Mouse (Mus musculus) midbrain, embryonic 12.5 days (tissue): ENCODE results near the gene Gm28308. TPM values are rescaled to one million over a fixed set of nuclear protein-coding genes. Genes with fewer than 3 reads are reported as not detected.
A peak's percentile ranks its signal among the peaks of the same experiment; 100 is the strongest.

Source experiments
- ATAC-seq: fragments of 200-750 bp; cut with Nextera tagmentation; 2 replicates; pipeline ENCODE4 v1.8.0; 2017; ENCODE audit warnings: low read depth, moderate TSS enrichment, moderate library complexity; ENCODE audit not compliant: low FRiP score
- H3K27ac ChIP-seq: fragments of 300-500 bp; sonication (generic); replicated peaks from 2 replicates; pipeline ENCODE4 v1.5.1; 2016; ENCODE audit warnings: mild to moderate bottlenecking
- H3K27me3 ChIP-seq: fragments of 300-500 bp; sonication (generic); 2 replicates; pipeline ENCODE4 v1.6.1; 2016; ENCODE audit warnings: mild to moderate bottlenecking
- H3K36me3 ChIP-seq: fragments of 300-500 bp; sonication (generic); 2 replicates; pipeline ENCODE4 v1.6.1; 2016
- H3K4me1 ChIP-seq: fragments of 300-500 bp; sonication (generic); 2 replicates; pipeline ENCODE4 v1.6.1; 2016
- H3K4me2 ChIP-seq: fragments of 300-500 bp; sonication (generic); replicated peaks from 2 replicates; pipeline ENCODE4 v1.6.1; 2016; ENCODE audit warnings: mild to moderate bottlenecking, moderate library complexity
- H3K4me3 ChIP-seq: fragments of 300-500 bp; sonication (generic); 2 replicates; pipeline ENCODE4 v1.5.1; 2016; ENCODE audit warnings: mild to moderate bottlenecking
- H3K9ac ChIP-seq: fragments of 300-500 bp; sonication (generic); replicated peaks from 2 replicates; pipeline ENCODE4 v1.6.1; 2016; ENCODE audit warnings: mild to moderate bottlenecking, moderate library complexity
- H3K9me3 ChIP-seq: fragments of 300-500 bp; sonication (generic); 2 replicates; pipeline ENCODE4 v1.6.1; 2016; ENCODE audit warnings: mild to moderate bottlenecking
- WGBS: fragments of 180-500 bp; shearing (Covaris S2); methylation state at CpG from one replicate; pipeline ENCODE4 v1.1.7; 2016; 5-methylcytosine and 5-hydroxymethylcytosine counted together
- polyA plus RNA-seq: library from polyadenylated mRNA; unstranded; fragments of >200 nt; fragmentation: Nextera tagmentation; extraction: Ambion mirVana; gene quantifications from 2 replicates; pipeline ENCODE4 v1.2.1, GENCODE M21; 2016

The Gm28308 gene
- polyA plus RNA-seq, 1 experiment from 2014 or later = not detected

GRCm38 (mm10) chr6:52244471-52245039 lies 31.4 kb upstream of the Gm28308 start:
- Histone ChIP-seq H3K4me1 (peaks cover 8% of the 10 kb centered on the region; the same call in 1 of the 2 replicates), H3K9me3 (no peaks in the 10 kb centered on the region), H3K36me3 (no peaks in the 10 kb centered on the region), H3K4me2 (no peak overlapping the region), H3K27ac (no peak overlapping the region), H3K4me3 (no peak overlapping the region), H3K9ac (no peak overlapping the region), H3K27me3 (peaks cover 98% of the 10 kb centered on the region)
- ATAC-seq = no peak
- WGBS = 1% methylated on average over 23 of the region's 23 CpGs

GRCm38 (mm10) chr6:52243681-52244121 lies 30.6 kb upstream of the Gm28308 start:
- ATAC-seq = no peak
- Histone ChIP-seq H3K36me3 (no peaks in the 10 kb centered on the region), H3K9ac (no peak overlapping the region), H3K27me3 (peaks cover 95% of the 10 kb centered on the region), H3K4me1 (peaks cover 8% of the 10 kb centered on the region; the same call in 1 of the 2 replicates), H3K9me3 (no peaks in the 10 kb centered on the region), H3K4me3 (no peak overlapping the region), H3K4me2 (no peak overlapping the region), H3K27ac (no peak overlapping the region)
- under 1% methylated on average over 12 of the region's 12 CpGs for WGBS

GRCm38 (mm10) chr6:52242801-52243332 lies 29.7 kb upstream of the Gm28308 start:
- Histone ChIP-seq H3K9ac (no peak overlapping the region), H3K4me3 (no peak overlapping the region)
- 4% methylated on average over 4 of the region's 4 CpGs for WGBS

GRCm38 (mm10) chr6:52241001-52241621 lies 28.0 kb upstream of the Gm28308 start:
- Histone ChIP-seq H3K9ac (no peak overlapping the region), H3K4me3 (no peak overlapping the region), H3K9me3 (no peaks in the 10 kb centered on the region), H3K4me2 (no peak overlapping the region), H3K27ac (no peak overlapping the region), H3K36me3 (no peaks in the 10 kb centered on the region), H3K4me1 (peaks cover 5% of the 10 kb centered on the region; the same call in 1 of the 2 replicates), H3K27me3 (peaks cover 94% of the 10 kb centered on the region)
- no peak for ATAC-seq
- 4% methylated on average over 9 of the region's 9 CpGs for WGBS

More at GRCm38 (mm10) chr6:52242801-52243332, 29.7 kb upstream of the Gm28308 start:
- Histone ChIP-seq H3K4me2 (no peak overlapping the region), H3K4me1 (peaks cover 8% of the 10 kb centered on the region; the same call in 1 of the 2 replicates), H3K27me3 (peaks cover 92% of the 10 kb centered on the region), H3K9me3 (no peaks in the 10 kb centered on the region), H3K36me3 (no peaks in the 10 kb centered on the region), H3K27ac (no peak overlapping the region)
- ATAC-seq = no peak

- Histone ChIP-seq H3K9me3 (no peaks in the 10 kb centered on the region), H3K9ac (no peak within 1 kb of the TSS), H3K27me3 (peaks cover 94% of the 10 kb centered on the region), H3K4me3 (0 out of 2 replicates have a peak within 1 kb of the TSS, but pooled peaks have one; percentile 1), H3K4me2 (peak within 1 kb of the TSS; percentile 27), H3K27ac (no peak within 1 kb of the TSS), H3K4me1 (peaks cover 3% of the 10 kb centered on the region; the same call in 1 of the 2 replicates), H3K36me3 (no peaks in the 10 kb centered on the region)
- no peak for ATAC-seq
- WGBS = 1% methylated on average over 35 of the region's 35 CpGs
Observed at GRCm38 (mm10) chr6:52240389-52241000, 27.4 kb upstream of the Gm28308 start, which contains the start of gene Hoxa10. Gene Hoxa10 (minus strand): TSS chr6:52240854.

GRCm38 (mm10) chr6:52239625-52240388 lies 26.7 kb upstream of the Gm28308 start:
- ATAC-seq = no peak
- H3K27me3 ChIP-seq = peaks cover 94% of the 10 kb centered on the region
- H3K9ac ChIP-seq = no peak overlapping the region
- no peak overlapping the region for H3K27ac ChIP-seq
- no peaks in the 10 kb centered on the region for H3K36me3 ChIP-seq
- H3K9me3 ChIP-seq = no peaks in the 10 kb centered on the region
- H3K4me3 ChIP-seq = 0 out of 2 replicates have a peak overlapping the region, but pooled peaks have one; percentile 1
- peaks cover 3% of the 10 kb centered on the region; the same call in 1 of the 2 replicates for H3K4me1 ChIP-seq
- peak overlapping the region; percentile 27 for H3K4me2 ChIP-seq
- WGBS = under 1% methylated on average over 30 of the region's 30 CpGs

GRCm38 (mm10) chr6:52238976-52239375 lies 25.8 kb upstream of the Gm28308 start:
- H3K9ac ChIP-seq = no peak overlapping the region
- ATAC-seq = no peak
- WGBS = 2% methylated on average over 7 of the region's 7 CpGs

GRCm38 (mm10) chr6:52238155-52238545 lies 25.0 kb upstream of the Gm28308 start:
- under 1% methylated on average over 7 of the region's 7 CpGs for WGBS
- Histone ChIP-seq H3K4me3 (no peak overlapping the region), H3K36me3 (no peaks in the 10 kb centered on the region), H3K27ac (no peak overlapping the region), H3K4me2 (no peak overlapping the region), H3K9me3 (no peaks in the 10 kb centered on the region), H3K9ac (no peak overlapping the region), H3K4me1 (peaks cover 3% of the 10 kb centered on the region; the same call in 1 of the 2 replicates), H3K27me3 (peaks cover 94% of the 10 kb centered on the region)
- no peak for ATAC-seq

More at GRCm38 (mm10) chr6:52238976-52239375, 25.8 kb upstream of the Gm28308 start:
- no peaks in the 10 kb centered on the region for H3K36me3 ChIP-seq
- H3K4me2 ChIP-seq = no peak overlapping the region
- H3K4me3 ChIP-seq = no peak overlapping the region
- no peak overlapping the region for H3K27ac ChIP-seq
- H3K9me3 ChIP-seq = no peaks in the 10 kb centered on the region
- peaks cover 3% of the 10 kb centered on the region; the same call in 1 of the 2 replicates for H3K4me1 ChIP-seq
- peaks cover 94% of the 10 kb centered on the region for H3K27me3 ChIP-seq

- no peak overlapping the region for H3K4me2 ChIP-seq
- WGBS = 10% methylated on average over 10 of the region's 10 CpGs
Observed at GRCm38 (mm10) chr6:52237346-52238154, 24.4 kb upstream of the Gm28308 start.

GRCm38 (mm10) chr6:52236806-52237205 lies 23.7 kb upstream of the Gm28308 start:
- Histone ChIP-seq H3K9ac (no peak overlapping the region), H3K4me2 (no peak overlapping the region), H3K4me3 (no peak overlapping the region), H3K36me3 (no peaks in the 10 kb centered on the region), H3K9me3 (no peaks in the 10 kb centered on the region), H3K4me1 (peaks cover 3% of the 10 kb centered on the region; the same call in 1 of the 2 replicates), H3K27me3 (peaks cover 94% of the 10 kb centered on the region), H3K27ac (no peak overlapping the region)
- 3% methylated on average over 3 of the region's 3 CpGs for WGBS
- ATAC-seq = no peak

More at GRCm38 (mm10) chr6:52237346-52238154, 24.4 kb upstream of the Gm28308 start:
- no peak overlapping the region for H3K27ac ChIP-seq
- H3K27me3 ChIP-seq = peaks cover 94% of the 10 kb centered on the region
- no peak overlapping the region for H3K9ac ChIP-seq
- no peak overlapping the region for H3K4me3 ChIP-seq
- peaks cover 3% of the 10 kb centered on the region; the same call in 1 of the 2 replicates for H3K4me1 ChIP-seq
- no peak for ATAC-seq
- H3K36me3 ChIP-seq = no peaks in the 10 kb centered on the region
- no peaks in the 10 kb centered on the region for H3K9me3 ChIP-seq

- Histone ChIP-seq H3K9me3 (no peaks in the 10 kb centered on the region), H3K9ac (no peak overlapping the region), H3K4me3 (no peak overlapping the region), H3K4me2 (no peak overlapping the region), H3K36me3 (no peaks in the 10 kb centered on the region), H3K27ac (no peak overlapping the region), H3K27me3 (peaks cover 89% of the 10 kb centered on the region), H3K4me1 (peaks cover 3% of the 10 kb centered on the region; the same call in 1 of the 2 replicates)
- WGBS = 20% methylated on average over 6 of the region's 6 CpGs
- ATAC-seq = no peak
Observed at GRCm38 (mm10) chr6:52235866-52236265, 22.7 kb upstream of the Gm28308 start.
